Mouse (Mus musculus): Measurements from ENCODE around the gene Hmga2.
"Not testable (repeated sequence)": the region's sequence is repeated elsewhere in the genome, so short reads cannot be mapped to it uniquely, and the experiment has no call there.

Gene Hmga2

DNA sequence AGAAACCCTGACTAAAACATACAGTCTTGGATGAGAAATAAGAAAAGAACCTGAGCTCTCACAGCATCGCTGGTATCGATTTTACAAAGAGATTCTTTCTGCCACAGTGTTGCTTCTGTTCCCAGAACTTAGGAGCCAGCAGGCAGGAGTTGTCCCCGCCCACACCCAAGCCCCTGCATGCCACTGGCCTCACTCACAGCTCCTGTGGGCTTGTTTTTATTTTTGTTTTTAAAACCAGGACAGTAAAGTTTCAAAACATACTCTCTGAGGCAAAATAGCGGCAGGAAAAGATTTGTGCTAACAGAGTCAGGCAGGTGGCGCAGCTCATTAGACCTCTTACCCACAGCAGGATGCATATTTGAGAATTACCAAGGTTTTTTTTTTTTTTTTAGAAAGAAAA is 137.4 kb downstream of the Hmga2 start:
- DNase-seq = no peak

GRCm38 (mm10) chr10:120338431-120338830 is 137.8 kb downstream of the Hmga2 start:
- not testable (repeated sequence) for DNase-seq

DNA sequence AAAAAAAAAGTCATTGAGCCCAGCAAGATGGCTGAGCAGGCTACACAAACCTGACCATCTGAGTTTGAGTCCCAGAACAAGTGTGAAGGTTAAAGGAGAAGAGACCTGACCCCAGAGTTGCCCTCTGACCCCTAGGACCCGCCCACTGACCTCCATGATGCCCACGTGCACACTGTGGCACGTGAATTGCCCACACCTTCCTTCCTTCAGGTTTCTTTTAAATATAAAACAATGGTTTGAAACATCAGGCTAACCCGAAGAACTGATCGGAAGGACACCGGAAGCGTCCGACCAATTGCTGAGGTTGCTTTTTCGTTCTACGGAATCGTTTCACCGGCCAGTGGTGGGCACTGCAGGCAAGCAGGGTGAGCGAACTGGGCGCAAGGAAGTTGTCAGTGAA is 148.3 kb downstream of the Hmga2 start:
- DNase-seq = no peak

DNA sequence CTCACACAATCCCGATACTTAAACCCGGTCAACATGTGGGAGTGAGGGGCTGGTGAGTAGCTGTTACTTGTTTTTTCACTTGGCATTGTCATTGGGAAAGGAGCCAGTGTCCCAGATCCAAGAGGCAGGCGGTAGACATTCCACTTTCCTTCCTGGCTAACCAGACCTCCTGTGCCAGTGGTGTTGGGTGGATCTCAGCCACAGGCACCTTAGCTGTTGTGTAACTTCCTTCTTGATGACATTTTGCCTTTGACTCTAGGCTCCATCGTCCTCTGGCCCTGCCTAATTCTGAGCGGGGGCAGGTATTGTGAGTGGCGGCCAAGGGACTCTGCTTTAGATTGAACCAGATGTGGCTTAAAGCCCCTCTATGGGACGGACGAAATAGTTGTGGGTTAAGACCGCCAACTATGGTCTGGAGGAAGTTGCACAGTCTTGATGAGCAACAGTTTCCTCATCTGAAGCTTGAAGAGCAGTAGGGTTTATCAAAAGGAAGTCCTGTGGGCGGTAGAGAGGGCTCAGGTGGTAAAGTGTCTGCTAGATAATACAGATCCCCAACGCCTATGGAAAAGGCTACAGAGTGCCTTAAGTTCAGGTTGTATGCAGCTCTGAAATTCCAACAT is 152.6 kb downstream of the Hmga2 start:
- no peak for DNase-seq

GRCm38 (mm10) chr10:120322815-120323214 is 153.5 kb downstream of the Hmga2 start:
- DNase-seq = no peak

- DNase-seq = no peak
Observed at GRCm38 (mm10) chr10:120319614-120320013, 156.7 kb downstream of the Hmga2 start.
